Mouse (Mus musculus) spleen, embryonic (tissue): ENCODE measurements around the gene Gdpd3.

ENCODE experiments used
- CTCF ChIA-PET: fragments of 350-600 bp; sonication (Branson Sonifier 250); formaldehyde crosslinking; loops from one replicate; lab custom pipeline; 2022; lab: Charles Lee

Gdpd3 gene

GRCm38 (mm10) chr7:126802134-126802889 is 36.2 kb downstream of the Gdpd3 start:
- CTCF ChIA-PET, result no interaction called here

- CTCF ChIA-PET, result no interaction called here
Measured at GRCm38 (mm10) chr7:126803181-126803580, 37.0 kb downstream of the Gdpd3 start.

GRCm38 (mm10) chr7:126803751-126804150 is 37.6 kb downstream of the Gdpd3 start:
- CTCF ChIA-PET, result no interaction called here

- CTCF ChIA-PET, result no interaction called here
Measured at GRCm38 (mm10) chr7:126806956-126807355, 40.8 kb downstream of the Gdpd3 start.

GRCm38 (mm10) chr7:126807405-126807804 is 41.3 kb downstream of the Gdpd3 start:
- CTCF ChIA-PET, result no interaction called here

GRCm38 (mm10) chr7:126808703-126809455 is 42.7 kb downstream of the Gdpd3 start:
- CTCF ChIA-PET, result no interaction called here

GRCm38 (mm10) chr7:126809723-126810369 is 43.7 kb downstream of the Gdpd3 start:
- CTCF ChIA-PET, result interaction anchor here (1.0 kb wide), 1 partner anchor 12 kb away, joined by 3 read pairs; the partner anchor contains the start of gene Fam57b

GRCm38 (mm10) chr7:126815726-126816222 is 49.6 kb downstream of the Gdpd3 start:
- CTCF ChIA-PET, result no interaction called here

GRCm38 (mm10) chr7:126816494-126816893 is 50.4 kb downstream of the Gdpd3 start:
- CTCF ChIA-PET, result no interaction called here

- CTCF ChIA-PET, result no interaction called here
Measured at GRCm38 (mm10) chr7:126817595-126817994, 51.5 kb downstream of the Gdpd3 start.

- CTCF ChIA-PET, result no interaction called here
Measured at GRCm38 (mm10) chr7:126818818-126819217, 52.7 kb downstream of the Gdpd3 start.

- CTCF ChIA-PET, result no interaction called here
Measured at GRCm38 (mm10) chr7:126821835-126822511, 55.8 kb downstream of the Gdpd3 start.

GRCm38 (mm10) chr7:126822741-126823140 is 56.6 kb downstream of the Gdpd3 start:
- CTCF ChIA-PET, result interaction anchor here (0.7 kb wide), 1 partner anchor 42 kb away, joined by 3 read pairs; no protein-coding TSS in a partner anchor

GRCm38 (mm10) chr7:126823202-126823711 is 57.1 kb downstream of the Gdpd3 start:
- CTCF ChIA-PET, result interaction anchor here (0.6 to 0.7 kb wide), 3 partner anchors 43 to 180 kb away, joined by 3 to 4 read pairs (median 3); no protein-coding TSS in a partner anchor

GRCm38 (mm10) chr7:126823940-126824339 is 57.8 kb downstream of the Gdpd3 start:
- CTCF ChIA-PET, result interaction anchor here (0.6 kb wide), 1 partner anchor 38 kb away, joined by 4 read pairs; the partner anchor contains the start of gene Ino80e
